Mouse (Mus musculus) embryonic fibroblast, embryonic 13.5 days (primary cell): ENCODE results near the gene Bbx.

Experiments used
- CTCF ChIP-seq: IDR thresholded peaks from 2 replicates; pipeline ENCODE4 v1.5.1; 2011; ENCODE audit warnings: mild to moderate bottlenecking, control low read depth, low read length, moderate library complexity, borderline replicate concordance; ENCODE audit not compliant: insufficient read depth
- POLR2A ChIP-seq: IDR thresholded peaks from 2 replicates; pipeline ENCODE4 v1.6.1; 2011; ENCODE audit warnings: low read depth, mild to moderate bottlenecking, control low read depth, low read length, moderate library complexity

- no peak for TF ChIP-seq CTCF
- no peak for TF ChIP-seq POLR2A
Observed at GRCm38 (mm10) chr16:50437331-50437730, 5.1 kb upstream of the Bbx start.
